Mouse (Mus musculus) erythroblast, embryonic 14.5 days (primary cell): ENCODE results near the gene Hyal3.

ENCODE experiments used
- GATA1 ChIP-seq: IDR thresholded peaks from 2 replicates; pipeline ENCODE4 v1.6.1; 2012; ENCODE audit warnings: low read length, inconsistent platforms, mixed read lengths
- TAL1 ChIP-seq: IDR thresholded peaks from 3 replicates; pipeline ENCODE4 v1.6.1; 2012; ENCODE audit warnings: low read length, inconsistent platforms, mixed read lengths

DNA sequence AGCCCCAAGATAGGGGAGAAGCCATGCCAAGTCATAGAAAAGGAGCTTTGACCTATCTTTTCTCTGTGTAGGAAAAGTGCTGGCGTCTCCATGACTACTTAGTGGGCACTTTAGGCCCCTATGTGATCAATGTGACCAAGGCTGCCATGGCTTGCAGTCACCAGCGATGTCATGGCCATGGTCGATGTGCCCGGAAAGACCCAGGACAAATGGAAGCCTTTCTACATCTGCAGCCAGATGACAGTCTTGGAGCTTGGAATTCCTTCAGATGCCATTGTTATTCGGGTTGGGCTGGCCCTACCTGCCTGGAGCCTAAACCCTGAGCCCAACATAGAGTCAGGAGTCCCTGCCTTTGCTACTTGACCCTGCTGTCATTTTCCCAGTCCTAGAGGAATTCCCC is 5.9 kb downstream of the Hyal3 start:
- no peak for TF ChIP-seq GATA1
- TF ChIP-seq TAL1: no peak
